Mouse (Mus musculus): ENCODE data around the gene Abcc9. TPM values are rescaled to one million over a fixed set of nuclear protein-coding genes. Genes with fewer than 3 reads are reported as not detected.

The Abcc9 gene
- polyA plus RNA-seq, 1 experiment, result 0.36 TPM

DNA sequence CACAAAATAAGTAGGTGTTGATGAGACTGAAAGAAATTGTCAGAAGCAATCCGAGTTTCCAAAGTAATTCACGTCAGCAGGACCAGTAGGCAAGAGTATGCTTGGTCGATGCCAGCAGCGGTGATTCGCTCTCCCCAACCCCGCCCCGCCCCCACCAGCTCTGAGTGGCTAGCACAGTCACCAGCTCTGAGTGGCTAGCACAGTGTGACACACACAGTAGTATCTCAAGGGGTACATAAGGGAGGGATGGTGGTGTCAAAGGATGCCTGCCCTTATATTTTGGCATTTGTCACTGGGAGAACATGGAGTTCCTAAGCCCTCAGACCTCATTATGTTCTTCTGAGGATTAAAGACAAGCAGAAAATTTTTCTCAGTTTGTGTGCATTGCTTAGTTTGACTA is 56.6 kb downstream of the Abcc9 start:
- Histone ChIP-seq H3K4me2 (ENCODE audit: low read depth) (no peak overlapping the region), H3K36me3 (ENCODE audit: control insufficient read depth, insufficient read depth) (no peaks in the 10 kb centered on the region), H3K4me3 (no peak overlapping the region), H3K79me2 (ENCODE audit: control insufficient read depth, insufficient read depth) (no peaks in the 10 kb centered on the region), H3ac (ENCODE audit: control insufficient read depth, insufficient read length) (no peak overlapping the region), H3K27me3 (ENCODE audit: control insufficient read depth, insufficient read depth, insufficient read length) (peaks cover 6% of the 10 kb centered on the region)
- TF ChIP-seq REST (IDR thresholded peaks at IDR 0.05; ENCODE audit: insufficient read depth, insufficient read length) (no peak), POLR2A (IDR thresholded peaks at IDR 0.05; ENCODE audit: insufficient read length, low read depth) (no peak), CEBPB (IDR thresholded peaks at IDR 0.05; ENCODE audit: insufficient read depth, poor library complexity, severe bottlenecking) (no peak)

GRCm38 (mm10) chr6:142639301-142639700 is 62.8 kb downstream of the Abcc9 start:
- no peaks in the 10 kb centered on the region for H3K27me3 ChIP-seq (ENCODE audit: control insufficient read depth, insufficient read depth, insufficient read length)
- H3K36me3 ChIP-seq (ENCODE audit: control insufficient read depth, insufficient read depth), result no peaks in the 10 kb centered on the region
- H3K4me2 ChIP-seq (ENCODE audit: low read depth), result no peak overlapping the region
- H3ac ChIP-seq (ENCODE audit: control insufficient read depth, insufficient read length), result no peak overlapping the region
- no peak overlapping the region for H3K4me3 ChIP-seq
- no peak for TF ChIP-seq TCF12 (IDR thresholded peaks at IDR 0.05; ENCODE audit: insufficient read depth, poor library complexity, severe bottlenecking)
- TF ChIP-seq SRF (IDR thresholded peaks at IDR 0.05; ENCODE audit: control insufficient read depth, insufficient read length, low read depth), result no peak
- TF ChIP-seq MYOG (IDR thresholded peaks at IDR 0.05; ENCODE audit: control insufficient read depth in 1 of 3, insufficient read depth in 1 of 3, insufficient read length in 2 of 3, low read depth in 2 of 3), result no peak
- no peak for TF ChIP-seq POLR2AphosphoS2 (IDR thresholded peaks at IDR 0.05; ENCODE audit: insufficient read length, low read depth)
- no peak for TF ChIP-seq E2F4 (IDR thresholded peaks at IDR 0.05; ENCODE audit: insufficient read depth)
- H3K79me2 ChIP-seq (ENCODE audit: control insufficient read depth, insufficient read depth), result no peaks in the 10 kb centered on the region

DNA sequence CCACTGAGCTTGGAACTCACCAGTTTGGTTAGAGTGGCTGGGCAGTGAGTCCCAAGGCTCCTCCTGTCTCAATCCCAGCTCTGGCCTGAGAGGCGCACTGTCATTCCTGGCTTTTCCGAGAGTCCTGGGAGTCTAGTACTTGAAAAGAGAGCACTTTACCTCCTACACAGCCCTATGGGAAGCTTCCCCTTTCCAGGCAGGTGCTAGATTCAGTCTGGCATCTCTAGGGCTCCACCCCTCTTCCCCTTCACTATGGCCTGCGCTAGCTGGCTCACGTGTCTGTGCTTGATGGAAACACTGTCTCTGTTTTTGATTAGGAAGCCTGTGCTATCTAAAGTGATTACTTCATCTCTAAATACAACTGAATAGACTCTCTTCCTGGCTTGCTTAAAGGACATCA is 66.5 kb downstream of the Abcc9 start:
- Histone ChIP-seq H3K79me2 (ENCODE audit: control insufficient read depth, insufficient read depth) (no peaks in the 10 kb centered on the region), H3K27me3 (ENCODE audit: control insufficient read depth, insufficient read depth, insufficient read length) (no peaks in the 10 kb centered on the region), H3ac (ENCODE audit: control insufficient read depth, insufficient read length) (no peak overlapping the region)

DNA sequence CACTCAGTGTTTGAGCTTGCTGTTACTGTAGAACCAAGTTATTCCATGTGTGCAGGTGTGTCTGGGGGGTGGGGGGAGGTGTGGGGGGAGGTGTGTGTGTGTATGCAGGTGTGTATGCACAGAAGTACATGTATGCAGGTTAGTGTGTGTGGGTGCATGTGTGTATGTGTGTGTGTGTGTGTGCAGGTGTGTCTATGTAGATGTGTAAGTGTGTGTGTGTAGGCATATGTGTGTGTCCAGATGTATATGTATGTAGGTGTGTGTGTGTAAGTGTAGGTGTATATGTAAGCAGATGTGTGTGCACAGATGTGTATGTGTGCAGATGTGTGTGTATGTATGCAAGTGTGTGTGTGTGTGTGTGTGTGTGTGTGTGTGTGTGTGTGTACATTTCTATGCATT is 66.9 kb downstream of the Abcc9 start:
- no peak overlapping the region for H3ac ChIP-seq (ENCODE audit: control insufficient read depth, insufficient read length)
- no peaks in the 10 kb centered on the region for H3K36me3 ChIP-seq (ENCODE audit: control insufficient read depth, insufficient read depth)
- TF ChIP-seq TCF3 (IDR thresholded peaks at IDR 0.05; ENCODE audit: insufficient read length, low read depth), result no peak
- TF ChIP-seq TCF12 (IDR thresholded peaks at IDR 0.05; ENCODE audit: insufficient read depth, poor library complexity, severe bottlenecking), result no peak
- no peak for TF ChIP-seq MAX (IDR thresholded peaks at IDR 0.05; ENCODE audit: low read depth)
- no peak for TF ChIP-seq POLR2A (IDR thresholded peaks at IDR 0.05; ENCODE audit: insufficient read length, low read depth)
- no peak for TF ChIP-seq POLR2AphosphoS2 (IDR thresholded peaks at IDR 0.05; ENCODE audit: insufficient read length, low read depth)
- no peak for TF ChIP-seq USF1 (IDR thresholded peaks at IDR 0.05; ENCODE audit: low read depth)
- H3K27me3 ChIP-seq (ENCODE audit: control insufficient read depth, insufficient read depth, insufficient read length), result no peaks in the 10 kb centered on the region
- no peak overlapping the region for H3K4me2 ChIP-seq (ENCODE audit: low read depth)
- H3K79me2 ChIP-seq (ENCODE audit: control insufficient read depth, insufficient read depth), result no peaks in the 10 kb centered on the region
- no peak overlapping the region for H3K4me3 ChIP-seq

More for the DNA sequence above, 66.5 kb downstream of the Abcc9 start:
- TF ChIP-seq TCF12 (IDR thresholded peaks at IDR 0.05; ENCODE audit: insufficient read depth, poor library complexity, severe bottlenecking), result no peak
- TF ChIP-seq CEBPB (IDR thresholded peaks at IDR 0.05; ENCODE audit: insufficient read depth, poor library complexity, severe bottlenecking), result no peak
- no peak for TF ChIP-seq USF1 (IDR thresholded peaks at IDR 0.05; ENCODE audit: low read depth)
- TF ChIP-seq MAX (IDR thresholded peaks at IDR 0.05; ENCODE audit: low read depth), result no peak
- TF ChIP-seq SRF (IDR thresholded peaks at IDR 0.05; ENCODE audit: control insufficient read depth, insufficient read length, low read depth), result no peak
- TF ChIP-seq MYOD1 (IDR thresholded peaks at IDR 0.05; ENCODE audit: control insufficient read depth in 1 of 3, insufficient read length in 2 of 3, low read depth in 2 of 3), result no peak
- TF ChIP-seq POLR2A (IDR thresholded peaks at IDR 0.05; ENCODE audit: insufficient read length, low read depth), result no peak
- TF ChIP-seq POLR2AphosphoS2 (IDR thresholded peaks at IDR 0.05; ENCODE audit: insufficient read length, low read depth), result no peak
- TF ChIP-seq E2F4 (IDR thresholded peaks at IDR 0.05; ENCODE audit: insufficient read depth), result no peak
- no peak for TF ChIP-seq REST (IDR thresholded peaks at IDR 0.05; ENCODE audit: insufficient read depth, insufficient read length)
- no peak for TF ChIP-seq TCF3 (IDR thresholded peaks at IDR 0.05; ENCODE audit: insufficient read length, low read depth)
- TF ChIP-seq MYOG (IDR thresholded peaks at IDR 0.05; ENCODE audit: control insufficient read depth in 1 of 3, insufficient read depth in 1 of 3, insufficient read length in 2 of 3, low read depth in 2 of 3), result no peak
- Histone ChIP-seq H3K4me3 (no peak overlapping the region), H3K4me2 (ENCODE audit: low read depth) (no peak overlapping the region), H3K36me3 (ENCODE audit: control insufficient read depth, insufficient read depth) (no peaks in the 10 kb centered on the region)

- H3ac ChIP-seq (ENCODE audit: control insufficient read depth, insufficient read length), result no peak overlapping the region
- H3K79me2 ChIP-seq (ENCODE audit: control insufficient read depth, insufficient read depth), result no peaks in the 10 kb centered on the region
- H3K4me2 ChIP-seq (ENCODE audit: low read depth), result no peak overlapping the region
- H3K36me3 ChIP-seq (ENCODE audit: control insufficient read depth, insufficient read depth), result no peaks in the 10 kb centered on the region
- TF ChIP-seq USF1 (IDR thresholded peaks at IDR 0.05; ENCODE audit: low read depth) (no peak), MYOD1 (IDR thresholded peaks at IDR 0.05; ENCODE audit: control insufficient read depth in 1 of 3, insufficient read length in 2 of 3, low read depth in 2 of 3) (no peak), MAX (IDR thresholded peaks at IDR 0.05; ENCODE audit: low read depth) (no peak), CEBPB (IDR thresholded peaks at IDR 0.05; ENCODE audit: insufficient read depth, poor library complexity, severe bottlenecking) (no peak), SRF (IDR thresholded peaks at IDR 0.05; ENCODE audit: control insufficient read depth, insufficient read length, low read depth) (no peak), POLR2A (IDR thresholded peaks at IDR 0.05; ENCODE audit: insufficient read length, low read depth) (no peak), MYOG (IDR thresholded peaks at IDR 0.05; ENCODE audit: control insufficient read depth in 1 of 3, insufficient read depth in 1 of 3, insufficient read length in 2 of 3, low read depth in 2 of 3) (no peak), E2F4 (IDR thresholded peaks at IDR 0.05; ENCODE audit: insufficient read depth) (no peak), TCF12 (IDR thresholded peaks at IDR 0.05; ENCODE audit: insufficient read depth, poor library complexity, severe bottlenecking) (no peak), REST (IDR thresholded peaks at IDR 0.05; ENCODE audit: insufficient read depth, insufficient read length) (no peak)
- no peak overlapping the region for H3K4me3 ChIP-seq
- no peaks in the 10 kb centered on the region for H3K27me3 ChIP-seq (ENCODE audit: control insufficient read depth, insufficient read depth, insufficient read length)
Measured at GRCm38 (mm10) chr6:142634530-142635184, 67.5 kb downstream of the Abcc9 start.
